Mouse (Mus musculus) embryo, embryonic 11 days (tissue): Measurements from ENCODE around the gene Galc.
A peak's percentile ranks its signal among the peaks of the same experiment; 100 is the strongest.
"Not testable (repeated sequence)": the region's sequence is repeated elsewhere in the genome, so short reads cannot be mapped to it uniquely, and the experiment has no call there.

Experiments
- DNase-seq: peaks from one replicate; pipeline ENCODE4 v3.0.0-alpha.2; 2015

The Galc gene

DNA sequence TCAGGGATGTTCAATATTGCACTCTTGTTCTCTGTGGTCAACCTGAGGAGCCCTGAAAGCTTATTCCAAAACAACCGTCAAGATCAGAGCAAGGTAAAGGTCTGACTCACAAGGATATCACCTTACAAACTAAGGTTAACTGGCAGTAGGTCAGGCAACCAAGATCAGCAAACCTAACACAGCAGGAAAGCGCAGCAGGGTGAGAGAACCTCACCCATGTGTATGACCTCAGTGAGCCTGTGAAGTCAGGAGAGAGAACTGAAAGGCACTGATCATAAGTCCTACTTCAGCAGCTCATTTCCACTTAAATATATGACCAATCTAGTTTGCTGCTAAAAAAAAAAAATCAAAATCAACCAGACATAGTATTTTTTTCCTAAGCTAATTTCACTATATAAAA is 6.8 kb downstream of the Galc start:
- DNase-seq = no peak

DNA sequence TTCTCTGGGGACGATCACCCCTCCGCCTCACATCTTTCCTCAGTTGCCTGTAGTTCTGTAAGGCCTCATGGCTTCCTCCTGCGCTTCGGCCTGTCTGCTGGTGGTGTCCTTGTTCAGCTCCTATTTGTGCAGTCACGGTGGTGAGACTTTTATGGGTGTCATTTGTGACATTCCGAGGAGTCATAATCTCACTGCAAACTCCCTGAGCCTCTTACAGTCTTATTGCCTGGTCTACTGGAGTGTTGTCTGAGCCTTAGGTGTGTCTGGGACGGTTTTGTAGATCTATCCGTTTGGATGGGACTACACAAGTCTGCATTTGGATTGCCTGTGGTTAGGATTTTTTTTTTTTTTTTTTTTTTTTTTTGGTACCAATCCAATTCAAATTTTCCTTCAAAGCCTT is 8.9 kb downstream of the Galc start:
- DNase-seq = no peak

- DNase-seq = no peak
Observed at GRCm38 (mm10) chr12:98249671-98250070, 9.6 kb downstream of the Galc start.

- no peak for DNase-seq
Observed at GRCm38 (mm10) chr12:98246835-98247234, 12.4 kb downstream of the Galc start.

DNA sequence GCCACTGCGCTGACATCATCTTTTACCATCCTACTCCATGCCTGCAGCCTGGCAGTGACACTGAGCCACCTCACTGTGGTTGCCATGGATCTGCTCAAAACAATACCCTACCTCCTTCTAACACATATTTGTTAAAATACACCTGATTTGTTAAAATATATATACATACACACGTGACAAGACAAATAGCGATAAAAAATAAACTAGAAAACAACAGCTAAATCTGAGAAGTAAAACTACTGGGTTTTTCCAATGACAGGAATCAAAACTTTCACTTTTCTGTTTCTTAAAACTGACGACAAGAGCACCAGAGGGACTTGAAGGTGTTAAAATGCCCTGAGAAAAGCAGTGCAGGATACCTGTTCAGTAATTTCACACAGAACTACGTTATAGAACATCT is 14.4 kb downstream of the Galc start:
- no peak for DNase-seq

DNA sequence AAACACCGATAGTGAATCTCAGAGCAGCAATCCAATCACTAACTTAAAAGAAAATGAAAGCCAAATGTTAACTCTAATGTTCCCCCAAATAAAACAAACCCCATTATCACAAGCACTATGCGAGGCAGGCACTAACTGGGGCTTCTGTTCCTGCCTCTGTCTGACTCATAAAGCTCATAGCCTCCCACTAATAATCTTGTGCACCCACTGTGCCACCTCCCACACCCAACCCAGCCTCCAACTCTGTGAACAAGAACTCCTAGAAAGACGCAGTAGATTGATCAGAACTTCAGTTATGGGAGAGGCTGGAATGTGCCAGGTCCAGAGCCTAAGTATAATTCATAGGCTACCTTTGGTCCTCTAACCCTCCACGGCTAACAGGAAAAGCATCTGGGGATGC is 15.1 kb downstream of the Galc start:
- DNase-seq = no peak

- not testable (repeated sequence) for DNase-seq
Observed at GRCm38 (mm10) chr12:98238478-98238877, 20.8 kb downstream of the Galc start.

DNA sequence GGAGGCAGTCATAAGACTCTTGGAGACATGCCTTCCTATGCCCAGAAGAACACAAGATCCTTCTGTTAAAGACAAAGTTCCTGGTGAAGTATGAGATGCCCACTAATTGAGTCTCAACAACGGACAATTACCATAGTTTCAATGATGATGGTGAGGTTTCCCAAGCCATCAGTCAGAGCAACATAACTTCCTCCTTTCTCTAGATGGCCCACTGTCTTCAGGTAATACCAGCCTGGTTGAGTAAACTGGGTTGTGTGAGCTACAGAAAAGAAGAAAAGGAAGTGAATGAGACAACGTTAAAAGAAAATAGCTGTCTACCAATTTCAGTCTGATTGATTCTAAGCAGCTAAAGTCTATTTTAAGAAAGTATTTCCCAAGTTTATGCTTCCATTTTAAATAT is 32.2 kb downstream of the Galc start:
- no peak for DNase-seq

DNA sequence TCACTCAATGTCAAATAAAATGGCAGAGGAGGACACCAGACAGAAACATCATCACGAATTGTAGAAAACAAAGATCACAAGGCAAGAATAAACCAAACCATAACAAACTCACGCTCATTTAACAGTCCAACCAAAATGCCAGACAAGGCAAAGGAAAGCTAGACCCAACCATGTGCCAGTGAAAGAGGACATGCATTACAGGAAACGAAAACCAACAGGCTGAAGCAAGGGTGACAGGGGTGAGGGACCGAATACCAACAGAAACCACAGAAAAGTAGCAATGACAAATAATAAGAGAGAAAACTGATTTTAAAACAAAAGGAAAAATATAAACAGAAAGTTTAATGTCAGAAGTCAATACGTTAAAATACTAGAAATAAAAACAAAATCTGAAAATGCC is 36.0 kb downstream of the Galc start:
- no peak for DNase-seq

GRCm38 (mm10) chr12:98216432-98216831 is 42.8 kb downstream of the Galc start:
- DNase-seq = peak; percentile 9

DNA sequence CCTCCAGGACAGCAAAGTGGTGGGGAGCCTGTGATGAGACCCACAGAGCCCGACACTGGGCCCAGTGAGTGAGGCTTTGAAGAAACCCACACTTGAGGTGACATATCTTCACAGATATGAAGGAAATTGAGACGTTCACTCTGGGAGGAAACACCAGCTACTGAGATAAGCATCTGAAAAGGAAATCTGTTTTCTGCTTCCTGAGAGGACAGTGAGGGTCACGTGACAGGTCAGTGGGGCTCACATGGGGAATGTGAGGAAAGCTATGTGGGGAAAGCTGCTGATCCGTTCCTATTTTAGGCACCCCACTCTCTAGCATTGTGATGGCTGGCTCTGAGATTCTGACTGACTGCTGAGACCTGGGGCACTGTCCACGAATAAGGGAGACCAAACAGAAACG is 43.7 kb downstream of the Galc start:
- DNase-seq = no peak

DNA sequence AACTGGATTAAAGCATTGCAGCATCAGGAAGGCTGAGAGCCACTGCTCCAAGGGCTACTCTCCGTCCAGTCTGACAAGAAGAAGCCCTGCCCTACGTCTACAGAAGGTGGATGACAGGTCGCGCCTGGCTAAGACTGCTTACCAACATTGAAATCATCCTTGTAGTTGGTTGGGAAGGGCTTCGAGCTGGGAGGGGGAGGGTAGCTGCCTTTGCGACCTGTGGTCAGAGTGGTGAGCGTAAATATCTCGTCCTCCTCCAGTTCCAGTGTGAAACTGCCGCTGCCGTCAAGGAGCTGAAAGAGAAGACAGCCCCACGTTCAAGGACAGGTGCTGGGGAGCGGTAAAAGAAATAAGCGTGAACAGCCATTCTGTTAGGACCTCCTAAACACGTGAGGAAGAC is 45.1 kb downstream of the Galc start:
- no peak for DNase-seq

DNA sequence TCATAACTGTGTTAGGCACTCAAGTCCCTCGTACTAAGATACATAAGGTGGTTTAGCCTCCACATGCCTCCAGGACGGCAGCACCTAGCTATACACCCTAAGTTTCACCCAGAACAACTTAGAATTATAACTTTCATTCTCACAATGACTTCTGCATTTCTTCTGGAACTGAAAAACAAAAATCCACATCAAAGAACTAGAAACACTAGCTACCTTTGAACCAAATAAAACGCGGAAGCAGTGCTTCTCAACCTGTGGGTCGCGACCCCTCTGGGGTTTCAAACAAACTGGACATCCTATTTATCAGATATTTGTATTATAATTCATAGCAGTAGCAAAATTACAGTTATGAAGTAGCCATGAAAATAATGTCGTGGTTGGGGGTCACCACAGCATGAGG is 45.5 kb downstream of the Galc start:
- DNase-seq = no peak

DNA sequence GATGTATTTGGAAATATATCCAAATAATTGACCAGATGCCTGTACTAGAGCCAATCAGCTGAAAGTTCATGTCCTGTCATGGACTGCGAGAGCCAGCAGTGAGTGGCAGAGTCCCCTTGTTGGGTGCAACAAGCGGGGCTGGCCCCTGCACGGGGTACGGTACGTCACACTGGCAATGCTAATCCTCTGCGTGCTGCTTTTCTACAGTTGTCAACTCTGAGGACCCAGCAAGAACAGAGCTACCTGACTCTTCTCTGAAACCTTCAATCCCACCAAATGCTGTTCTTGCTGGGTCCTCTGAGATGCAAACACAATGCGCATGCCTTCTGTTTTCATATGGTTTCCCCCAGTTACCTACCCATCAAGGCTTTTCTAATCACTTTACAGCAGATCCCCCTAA is 45.9 kb downstream of the Galc start:
- DNase-seq = no peak

DNA sequence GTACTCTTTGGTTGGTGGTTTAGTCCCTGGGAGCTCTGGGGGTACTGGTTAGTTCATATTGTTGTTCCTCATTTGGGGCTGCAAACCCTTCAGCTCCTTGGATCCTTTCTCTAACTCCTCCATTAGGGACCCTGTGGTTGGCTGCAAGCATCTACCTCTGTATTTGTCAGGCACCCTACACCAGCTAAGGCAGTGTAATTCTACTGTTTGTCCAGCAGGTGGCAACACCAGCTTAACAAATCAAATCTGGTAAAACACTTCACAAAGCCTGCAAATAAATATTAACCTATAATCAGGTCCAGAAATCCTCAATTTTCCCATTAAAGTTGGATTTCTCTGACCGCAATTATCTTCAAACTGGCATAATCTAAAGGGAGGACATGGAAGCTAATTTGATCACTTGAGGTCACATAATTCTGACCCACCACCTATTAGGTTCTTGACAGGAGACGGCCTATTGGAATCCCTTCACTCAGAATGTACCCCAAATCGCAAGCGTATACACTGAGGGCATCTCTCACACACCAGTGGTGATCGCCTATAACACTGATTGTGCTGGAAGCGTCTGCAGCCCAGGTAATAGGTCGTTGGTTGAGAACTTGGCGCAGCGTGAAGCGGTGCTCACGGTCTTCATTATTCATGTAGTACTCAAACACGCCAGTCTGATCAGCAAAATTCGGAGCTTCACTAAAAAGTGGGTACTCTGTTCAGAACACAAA is 46.6 kb downstream of the Galc start:
- DNase-seq = peak; percentile 53

DNA sequence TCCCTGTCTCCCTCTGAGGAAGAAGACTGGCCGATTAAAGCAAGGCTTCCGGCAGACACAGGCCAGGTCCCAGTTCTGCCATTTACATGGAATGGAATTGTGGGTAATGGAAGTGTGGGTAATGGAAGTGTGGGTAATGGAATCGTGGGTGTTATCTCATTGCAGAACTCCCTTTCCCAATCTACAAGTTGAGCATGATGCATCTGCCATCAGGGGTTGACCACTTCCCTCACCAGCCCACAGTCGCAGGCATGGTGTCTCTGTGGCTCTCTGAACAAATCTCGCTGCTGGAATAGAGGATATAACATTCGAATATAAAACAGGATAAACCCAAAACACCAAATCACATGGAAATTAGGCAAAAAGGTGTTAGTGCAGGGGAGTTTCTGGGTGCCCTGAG is 48.8 kb downstream of the Galc start:
- no peak for DNase-seq

DNA sequence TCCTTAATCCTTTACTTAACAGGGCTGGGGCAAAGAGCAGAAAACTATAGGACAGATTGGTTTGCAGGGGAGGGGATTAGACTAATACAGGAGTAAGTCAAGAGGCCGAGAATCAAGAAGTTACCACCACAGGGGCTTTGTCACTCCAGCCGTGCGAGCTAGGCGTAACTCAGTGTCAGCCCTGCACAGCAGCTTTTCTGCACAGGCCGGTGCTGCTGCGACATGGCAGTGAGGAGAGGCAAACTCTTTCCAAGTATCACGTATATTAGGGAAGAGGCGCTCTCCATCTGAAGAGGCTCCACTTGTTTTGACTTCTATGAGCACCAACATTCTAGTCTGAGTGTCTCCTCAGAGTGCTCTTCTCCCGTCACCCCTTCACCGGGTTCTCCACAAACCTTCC is 51.2 kb downstream of the Galc start:
- no peak for DNase-seq

DNA sequence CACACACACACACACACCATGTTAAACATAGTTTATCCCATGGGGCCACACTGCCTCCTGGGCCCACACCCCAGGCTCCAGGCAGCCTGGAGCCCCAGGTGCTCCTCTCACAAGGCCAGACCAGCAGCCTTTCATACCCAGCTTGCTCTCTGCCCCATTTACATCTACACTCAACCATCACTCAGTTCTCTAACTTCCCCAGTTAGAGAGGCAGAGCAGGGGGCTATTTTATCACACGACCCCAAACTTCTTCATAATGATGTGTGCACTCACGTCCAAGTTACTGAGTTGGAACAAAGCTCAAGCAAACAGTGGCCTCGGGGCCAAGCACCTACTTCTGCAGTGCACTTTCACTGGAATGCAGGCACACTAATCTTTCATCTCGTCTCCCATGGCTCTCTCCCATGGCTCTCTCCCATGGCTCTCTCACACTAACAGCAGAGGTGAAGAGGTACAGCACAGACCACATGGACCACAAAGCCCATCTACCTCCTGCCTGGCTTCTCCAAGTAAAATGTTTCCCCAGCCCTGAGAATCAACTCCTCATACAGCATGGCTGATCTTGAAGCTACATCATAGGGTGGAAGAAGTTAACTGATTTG is 53.7 kb downstream of the Galc start:
- no peak for DNase-seq

DNA sequence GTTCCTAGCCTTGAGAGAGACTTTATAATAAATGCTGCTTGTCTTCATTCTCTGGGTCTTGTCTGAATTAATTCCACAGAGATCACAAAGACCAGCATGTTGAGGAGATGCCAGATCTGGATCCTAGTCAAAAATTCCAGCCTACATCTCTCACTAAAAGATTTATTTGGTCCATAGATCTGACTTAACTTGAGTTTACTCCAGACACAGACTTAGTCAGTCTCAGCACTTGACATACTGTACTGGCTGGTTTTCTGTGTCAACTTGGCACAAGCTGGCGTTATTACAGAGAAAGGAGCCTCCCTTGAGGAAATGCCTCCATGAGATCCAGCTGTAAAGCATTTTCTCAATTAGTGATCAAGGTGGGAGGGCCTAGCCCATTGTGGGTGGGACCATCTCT is 61.9 kb downstream of the Galc start:
- DNase-seq = no peak

- no peak for DNase-seq
Observed at GRCm38 (mm10) chr12:98190201-98190600, 69.1 kb downstream of the Galc start.

DNA sequence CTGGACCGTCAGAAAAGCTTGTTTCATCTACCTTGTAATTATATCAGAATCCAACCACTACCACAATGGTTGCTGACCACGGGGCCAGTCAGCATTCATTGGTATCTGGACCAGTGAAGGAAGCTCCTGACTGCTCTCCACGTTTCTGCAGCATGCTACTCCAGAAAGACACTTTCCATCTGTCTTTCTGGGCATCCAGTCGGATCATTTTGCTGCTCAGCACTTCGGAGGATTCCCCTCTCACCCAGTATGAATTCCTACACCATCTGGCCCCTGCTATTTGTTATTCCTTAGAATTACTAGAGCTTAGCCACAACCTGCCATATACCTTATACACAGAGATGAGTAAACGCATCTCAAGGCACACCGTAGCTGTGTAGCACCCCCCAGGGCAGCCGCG is 70.2 kb downstream of the Galc start:
- no peak for DNase-seq

GRCm38 (mm10) chr12:98187186-98187899 is 71.9 kb downstream of the Galc start:
- DNase-seq = no peak

GRCm38 (mm10) chr12:98181729-98182128 is 77.5 kb downstream of the Galc start:
- peak; percentile 82 for DNase-seq

DNA sequence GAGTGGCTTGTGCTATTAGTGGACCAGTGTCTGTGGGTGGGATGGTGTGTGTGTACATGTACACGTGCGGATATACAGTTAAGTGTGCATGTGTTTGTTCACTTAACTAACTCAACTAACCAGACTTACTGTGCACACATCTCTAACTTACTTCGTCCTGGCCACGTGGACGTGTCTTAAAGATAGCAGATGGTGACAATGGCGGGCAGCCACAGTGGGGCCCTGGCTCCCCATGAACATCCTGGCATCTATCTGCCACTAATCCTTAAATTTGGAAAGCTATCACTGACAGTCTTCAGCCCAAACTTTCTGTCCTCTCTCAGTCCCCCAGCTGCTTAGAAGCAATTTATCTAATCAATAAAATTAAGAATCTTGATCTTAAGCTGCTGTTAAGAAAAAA is 78.5 kb downstream of the Galc start:
- DNase-seq = no peak
